Mouse (Mus musculus): ENCODE data around the gene Naglu. TPM values are rescaled to one million over a fixed set of nuclear protein-coding genes. Genes with fewer than 3 reads are reported as not detected.

The Naglu gene
- polyA plus RNA-seq, 1 experiment from 2014 or later, result 9.5 TPM

DNA sequence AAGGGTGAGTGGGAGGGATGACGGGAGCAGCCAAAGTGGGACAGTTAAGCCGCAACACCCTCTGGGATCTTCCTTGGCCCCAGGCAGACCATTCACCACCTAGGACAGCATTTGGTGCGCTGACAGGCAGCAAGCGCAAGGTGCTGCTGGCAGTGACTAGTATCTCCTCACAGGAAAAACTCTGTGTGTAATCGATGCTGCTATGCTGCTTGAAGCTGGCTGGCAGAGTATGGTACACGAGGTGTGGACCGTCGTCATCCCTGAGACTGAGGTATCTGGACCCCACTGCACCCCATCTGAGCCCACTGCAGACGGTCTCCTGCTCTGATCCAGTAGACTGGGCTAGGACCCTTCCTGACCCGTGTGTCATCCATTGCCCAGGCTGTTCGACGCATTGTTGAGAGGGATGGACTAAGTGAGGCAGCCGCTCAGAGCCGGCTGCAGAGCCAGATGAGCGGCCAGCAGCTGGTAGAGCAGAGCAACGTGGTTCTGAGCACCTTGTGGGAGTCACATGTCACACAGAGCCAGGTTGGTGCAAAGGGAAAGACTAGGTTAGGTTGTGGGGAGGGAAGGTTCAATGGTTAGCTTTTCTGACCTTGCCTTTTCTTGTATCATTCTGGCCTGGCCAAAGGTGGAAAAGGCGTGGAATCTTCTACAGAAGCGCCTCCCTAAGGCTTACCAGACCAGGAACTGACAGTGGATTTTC is 16.0 kb downstream of the Naglu start:
- H3K4me2 ChIP-seq (replicated peaks), result 0 out of 2 replicates have a peak overlapping the region, but pooled peaks have one; percentile 96
- H3K27me3 ChIP-seq, result peaks cover 9% of the 10 kb centered on the region
- peaks cover 34% of the 10 kb centered on the region for H3K4me1 ChIP-seq
- peaks cover 38% of the 10 kb centered on the region for H3K36me3 ChIP-seq
- H3K9ac ChIP-seq, result no peak overlapping the region; the same call in 1 of the 2 replicates
- 91% methylated on average over 18 of the region's 18 CpGs for WGBS
- H3K4me3 ChIP-seq, result no peak overlapping the region
- H3K9me3 ChIP-seq, result no peaks in the 10 kb centered on the region
- H3K27ac ChIP-seq, result 0 out of 2 replicates have a peak overlapping the region, but pooled peaks have one; percentile 80
- ATAC-seq (ENCODE audit: insufficient number of reproducible peaks, insufficient read depth, low FRiP score, low TSS enrichment), result no peak

DNA sequence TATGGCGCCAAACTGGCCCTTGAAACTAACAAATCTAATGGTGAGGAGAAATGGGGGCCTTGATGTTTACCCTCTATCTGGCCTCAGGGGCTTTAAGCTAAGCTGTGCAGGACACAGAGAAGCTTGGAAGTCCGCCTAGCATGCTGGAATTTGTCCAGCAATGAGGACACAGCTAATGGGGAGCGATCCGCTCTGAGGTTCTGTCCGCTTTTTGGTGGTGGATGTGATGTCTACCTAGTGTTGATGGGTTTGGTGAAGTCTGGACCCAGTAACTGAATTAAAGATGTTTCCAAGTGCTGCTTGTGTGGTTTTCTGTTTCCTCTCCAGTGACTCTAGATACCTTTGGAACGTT is 16.5 kb downstream of the Naglu start:
- peaks cover 34% of the 10 kb centered on the region for H3K4me1 ChIP-seq
- H3K4me2 ChIP-seq (replicated peaks), result peak overlapping the region; percentile 96
- no peaks in the 10 kb centered on the region for H3K9me3 ChIP-seq
- 80% methylated on average over 6 of the region's 6 CpGs for WGBS
- ATAC-seq (ENCODE audit: insufficient number of reproducible peaks, insufficient read depth, low FRiP score, low TSS enrichment), result no peak
- peak overlapping the region; percentile 92 for H3K4me3 ChIP-seq
- H3K36me3 ChIP-seq, result peaks cover 44% of the 10 kb centered on the region
- H3K27me3 ChIP-seq, result peaks cover 4% of the 10 kb centered on the region
- H3K27ac ChIP-seq, result peak overlapping the region; percentile 80
- H3K9ac ChIP-seq, result peak overlapping the region; percentile 84

DNA sequence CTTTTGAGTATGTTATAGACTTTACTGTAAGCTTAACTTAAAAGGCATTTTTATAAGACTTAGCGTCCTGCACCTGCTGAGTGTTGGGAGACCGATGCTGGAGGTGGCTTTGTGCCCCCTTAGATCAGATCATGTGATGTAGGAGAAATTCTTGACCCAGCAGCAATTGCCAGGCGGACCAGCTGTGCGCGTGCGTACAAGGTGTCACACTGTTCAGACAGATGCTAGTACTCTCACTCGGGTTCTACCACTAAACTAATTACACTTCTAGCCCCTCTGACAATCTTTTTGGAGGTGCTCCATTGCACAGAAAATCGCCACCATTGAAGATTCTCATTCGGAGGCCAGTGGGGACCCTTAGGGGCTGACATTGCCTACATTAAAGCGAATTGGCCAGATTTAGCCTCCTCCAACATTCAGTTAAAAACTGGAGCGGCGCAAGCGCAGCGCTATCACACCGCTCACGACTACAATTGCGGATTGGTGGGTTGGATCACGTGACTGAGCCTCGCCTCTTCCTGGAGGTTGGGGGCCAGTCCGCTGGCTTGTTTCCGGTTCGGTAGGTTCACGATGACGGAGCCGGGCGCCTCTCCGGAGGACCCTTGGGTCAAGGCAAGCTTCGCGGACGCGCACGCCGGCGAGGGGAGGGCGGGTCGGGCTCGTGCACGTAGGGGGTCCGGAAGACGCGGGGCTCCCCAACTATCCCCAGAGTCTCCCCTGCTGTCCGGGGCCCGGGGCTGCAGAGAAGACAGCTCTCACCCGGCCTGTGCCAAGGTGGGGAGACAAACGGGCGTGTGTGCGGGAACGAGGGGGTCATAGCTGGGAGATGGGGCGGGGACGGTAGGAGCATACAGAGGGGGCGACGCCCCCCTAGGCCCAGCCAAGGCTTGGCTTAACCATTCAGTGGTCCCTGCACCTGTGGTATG is 17.2 kb downstream of the Naglu start, which contains the start of gene Mlx:
Gene Mlx (plus strand): TSS at position 522 of the 926 bp plus-strand sequence.
- Histone ChIP-seq H3K4me3 (peak within 1 kb of the TSS; percentile 92), H3K9ac (peak within 1 kb of the TSS; percentile 84), H3K36me3 (peaks cover 51% of the 10 kb centered on the region), H3K9me3 (no peaks in the 10 kb centered on the region), H3K27ac (peak within 1 kb of the TSS; percentile 80), H3K4me1 (peaks cover 34% of the 10 kb centered on the region), H3K4me2 (replicated peaks) (peak within 1 kb of the TSS; percentile 96), H3K27me3 (no peaks in the 10 kb centered on the region)
- WGBS, result 2% methylated on average over 47 of the region's 52 CpGs
- ATAC-seq (ENCODE audit: insufficient number of reproducible peaks, insufficient read depth, low FRiP score, low TSS enrichment), result peak; percentile 71

DNA sequence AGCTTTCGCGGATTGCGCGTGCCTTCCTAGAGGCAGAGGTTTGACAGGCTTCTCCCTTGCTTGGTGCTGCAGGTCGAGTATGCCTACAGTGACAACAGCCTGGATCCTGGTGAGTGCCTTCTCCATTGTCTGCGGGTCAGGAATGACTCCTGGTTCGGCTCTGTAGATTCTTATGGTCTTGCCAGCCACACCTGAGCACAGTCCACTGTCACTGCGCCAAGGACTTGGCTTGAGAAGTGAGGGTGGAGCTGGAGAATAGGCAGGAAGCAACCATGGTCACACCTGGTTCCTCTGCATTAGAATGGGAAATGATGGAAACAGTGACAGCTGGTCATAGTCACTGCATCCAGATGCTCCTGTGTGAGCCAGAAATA is 17.9 kb downstream of the Naglu start:
- peak overlapping the region; percentile 84 for H3K9ac ChIP-seq
- H3K36me3 ChIP-seq, result peaks cover 57% of the 10 kb centered on the region
- H3K9me3 ChIP-seq, result no peaks in the 10 kb centered on the region
- ATAC-seq (ENCODE audit: insufficient number of reproducible peaks, insufficient read depth, low FRiP score, low TSS enrichment), result no peak
- H3K27ac ChIP-seq, result peak overlapping the region; percentile 80
- WGBS, result 9% methylated on average over 8 of the region's 8 CpGs
- H3K27me3 ChIP-seq, result no peaks in the 10 kb centered on the region
- H3K4me1 ChIP-seq, result peaks cover 34% of the 10 kb centered on the region
- peak overlapping the region; percentile 96 for H3K4me2 ChIP-seq (replicated peaks)
- H3K4me3 ChIP-seq, result peak overlapping the region; percentile 92

DNA sequence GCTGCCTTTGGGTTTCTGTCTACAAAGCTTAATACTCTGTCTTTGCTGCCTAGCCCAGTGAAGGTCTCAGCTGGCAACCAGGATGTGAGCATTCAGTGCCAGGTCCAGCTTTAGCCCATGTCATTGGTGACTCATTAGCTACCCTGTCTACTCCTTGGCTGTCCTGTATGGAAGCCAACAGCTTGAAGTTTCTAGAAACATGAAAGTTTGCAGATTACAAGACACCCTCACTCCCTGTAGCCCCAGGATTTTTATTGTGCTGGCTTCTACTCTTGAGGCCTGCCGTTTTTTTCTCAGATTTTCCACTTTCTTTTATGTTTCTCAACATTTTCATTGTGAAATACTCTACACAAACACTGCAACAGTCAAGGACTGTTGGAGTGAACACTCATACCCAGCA is 20.1 kb downstream of the Naglu start:
- H3K4me2 ChIP-seq (replicated peaks), result no peak overlapping the region
- H3K36me3 ChIP-seq, result peaks cover 62% of the 10 kb centered on the region
- H3K4me3 ChIP-seq, result no peak overlapping the region
- ATAC-seq (ENCODE audit: insufficient number of reproducible peaks, insufficient read depth, low FRiP score, low TSS enrichment), result no peak
- WGBS, result 91% methylated on average over 1 of the region's 1 CpGs
- no peak overlapping the region for H3K9ac ChIP-seq
- H3K4me1 ChIP-seq, result peaks cover 29% of the 10 kb centered on the region
- H3K27ac ChIP-seq, result no peak overlapping the region
- no peaks in the 10 kb centered on the region for H3K27me3 ChIP-seq
- H3K9me3 ChIP-seq, result no peaks in the 10 kb centered on the region

DNA sequence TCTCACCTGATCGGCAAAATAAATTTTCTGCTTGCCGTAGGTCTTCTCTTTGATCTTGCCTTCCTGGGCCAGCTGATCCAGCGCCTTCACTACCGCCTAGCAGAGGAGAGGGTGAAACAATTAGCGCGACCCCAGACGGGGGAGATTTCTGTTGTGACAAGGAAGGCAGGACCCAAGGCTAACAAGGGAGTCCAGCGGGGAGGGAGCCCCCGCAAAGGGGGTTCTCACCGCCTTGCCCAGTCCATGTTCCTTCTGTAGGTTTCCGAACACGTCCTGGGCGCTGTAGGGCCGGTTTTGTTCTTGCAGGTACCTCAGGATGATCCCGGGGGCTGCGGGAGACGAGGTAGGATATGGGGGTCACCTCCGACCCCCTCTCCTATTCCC is 25.1 kb downstream of the Naglu start:
- Histone ChIP-seq H3K4me2 (replicated peaks) (peak overlapping the region; percentile 87), H3K27ac (peak overlapping the region; percentile 69; the same call in 1 of the 2 replicates), H3K4me3 (peak overlapping the region; percentile 72), H3K9ac (peak overlapping the region; percentile 71), H3K27me3 (no peaks in the 10 kb centered on the region), H3K36me3 (peaks cover 71% of the 10 kb centered on the region), H3K9me3 (no peaks in the 10 kb centered on the region), H3K4me1 (0 out of 2 replicates have a peak, but pooled peaks cover 8% of the 10 kb centered on the region)
- peak; percentile 13; the same call in 1 of the 2 replicates for ATAC-seq (ENCODE audit: insufficient number of reproducible peaks, insufficient read depth, low FRiP score, low TSS enrichment)
- 0% methylated on average over 18 of the region's 18 CpGs for WGBS

DNA sequence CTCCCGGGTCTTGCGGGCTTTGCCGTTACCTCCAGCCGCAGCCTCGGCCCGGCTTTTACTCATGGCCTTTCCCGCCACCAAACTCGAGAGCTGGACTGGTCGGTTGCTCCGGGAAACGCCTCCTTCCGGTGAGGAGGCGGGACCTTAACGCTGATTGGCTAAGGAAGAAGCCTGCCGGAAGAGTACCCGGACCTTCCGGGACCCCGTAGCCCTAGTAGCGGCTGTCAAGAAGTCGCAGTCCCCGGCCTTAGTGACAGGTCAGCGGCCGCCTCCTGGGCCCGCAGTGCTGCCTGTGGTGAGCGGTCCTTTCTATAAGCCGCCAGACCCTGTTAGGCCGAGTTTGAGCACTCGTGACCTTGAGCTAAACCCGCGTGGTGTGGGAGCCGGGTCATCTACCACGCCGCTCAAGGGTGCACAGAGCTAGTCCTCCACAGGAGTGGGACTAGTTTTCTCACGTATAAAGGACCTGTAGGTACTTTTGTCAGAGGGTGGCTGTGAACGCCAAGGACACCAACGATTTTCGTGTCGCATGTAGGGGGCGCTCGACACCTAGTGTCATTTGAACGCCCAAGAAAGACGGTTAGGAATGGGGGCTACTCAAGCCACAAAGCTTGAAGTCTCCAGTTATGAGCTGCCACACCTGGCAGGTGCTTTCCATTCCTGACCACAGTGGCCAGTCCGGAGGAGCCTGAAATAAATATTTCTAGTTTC is 25.7 kb downstream of the Naglu start, which contains the start of gene Psmc3ip:
Gene Psmc3ip (minus strand): TSS at position 123 of the 711 bp plus-strand sequence.
- ATAC-seq (ENCODE audit: insufficient number of reproducible peaks, insufficient read depth, low FRiP score, low TSS enrichment), result peak; percentile 81
- H3K4me2 ChIP-seq (replicated peaks), result peak within 1 kb of the TSS; percentile 87
- WGBS, result under 1% methylated on average over 43 of the region's 43 CpGs
- 0 out of 2 replicates have a peak, but pooled peaks cover 8% of the 10 kb centered on the region for H3K4me1 ChIP-seq
- H3K36me3 ChIP-seq, result peaks cover 71% of the 10 kb centered on the region
- peak within 1 kb of the TSS; percentile 69 for H3K27ac ChIP-seq
- H3K4me3 ChIP-seq, result peak within 1 kb of the TSS; percentile 72
- no peaks in the 10 kb centered on the region for H3K27me3 ChIP-seq
- H3K9ac ChIP-seq, result peak within 1 kb of the TSS; percentile 71
- no peaks in the 10 kb centered on the region for H3K9me3 ChIP-seq

DNA sequence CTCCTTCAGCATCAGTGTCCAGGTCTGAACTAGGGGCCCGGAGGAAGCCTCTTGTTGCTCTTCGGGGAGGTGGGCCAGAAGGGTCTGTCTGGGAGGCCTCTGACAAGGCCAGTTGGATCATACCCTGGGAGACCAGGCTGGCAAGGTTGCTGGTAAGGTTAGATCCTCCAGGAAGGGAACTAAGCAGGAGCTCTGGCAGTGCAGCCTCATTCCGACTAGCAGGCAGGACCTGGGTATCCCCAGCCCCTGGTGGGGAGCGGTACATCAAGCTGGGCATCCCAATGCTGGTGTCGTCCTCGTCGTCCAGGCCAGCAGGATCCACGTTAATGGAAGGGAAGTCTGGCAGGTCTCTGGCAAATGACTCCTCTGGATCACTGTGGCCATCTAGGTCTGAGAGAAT is 28.4 kb downstream of the Naglu start:
- no peak overlapping the region for H3K9ac ChIP-seq
- no peaks in the 10 kb centered on the region for H3K9me3 ChIP-seq
- no peak overlapping the region for H3K4me2 ChIP-seq (replicated peaks)
- no peaks in the 10 kb centered on the region for H3K27me3 ChIP-seq
- H3K27ac ChIP-seq, result no peak overlapping the region
- 0 out of 2 replicates have a peak, but pooled peaks cover 8% of the 10 kb centered on the region for H3K4me1 ChIP-seq
- no peak overlapping the region for H3K4me3 ChIP-seq
- no peak for ATAC-seq (ENCODE audit: insufficient number of reproducible peaks, insufficient read depth, low FRiP score, low TSS enrichment)
- peaks cover 68% of the 10 kb centered on the region for H3K36me3 ChIP-seq
- 84% methylated on average over 8 of the region's 8 CpGs for WGBS

DNA sequence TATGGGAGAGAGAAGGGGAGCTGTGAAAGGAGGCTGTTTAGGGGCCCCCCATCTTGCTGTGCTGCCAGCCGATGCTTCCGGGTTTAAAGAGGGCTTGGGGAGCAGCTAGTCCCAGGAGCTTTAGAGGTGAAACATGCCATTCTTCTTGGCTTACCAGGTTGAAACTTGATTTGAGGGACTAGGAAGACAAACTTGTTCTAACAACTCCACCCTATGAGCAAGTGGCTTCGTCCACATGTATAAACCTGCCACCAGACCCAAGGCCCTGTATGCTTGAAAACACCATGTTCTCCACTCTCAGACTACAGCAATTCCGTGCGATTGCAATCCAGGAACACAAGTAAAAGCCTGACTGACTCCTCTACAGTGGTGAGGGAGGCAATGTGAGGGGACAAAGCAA is 33.2 kb downstream of the Naglu start:
- Histone ChIP-seq H3K4me2 (replicated peaks) (no peak overlapping the region), H3K36me3 (peaks cover 54% of the 10 kb centered on the region), H3K4me3 (no peak overlapping the region), H3K4me1 (no peaks in the 10 kb centered on the region), H3K27ac (peak overlapping the region; percentile 19; the same call in 1 of the 2 replicates), H3K9me3 (no peaks in the 10 kb centered on the region), H3K27me3 (no peaks in the 10 kb centered on the region), H3K9ac (no peak overlapping the region)
- no peak for ATAC-seq (ENCODE audit: insufficient number of reproducible peaks, insufficient read depth, low FRiP score, low TSS enrichment)
- WGBS, result 85% methylated on average over 5 of the region's 5 CpGs

DNA sequence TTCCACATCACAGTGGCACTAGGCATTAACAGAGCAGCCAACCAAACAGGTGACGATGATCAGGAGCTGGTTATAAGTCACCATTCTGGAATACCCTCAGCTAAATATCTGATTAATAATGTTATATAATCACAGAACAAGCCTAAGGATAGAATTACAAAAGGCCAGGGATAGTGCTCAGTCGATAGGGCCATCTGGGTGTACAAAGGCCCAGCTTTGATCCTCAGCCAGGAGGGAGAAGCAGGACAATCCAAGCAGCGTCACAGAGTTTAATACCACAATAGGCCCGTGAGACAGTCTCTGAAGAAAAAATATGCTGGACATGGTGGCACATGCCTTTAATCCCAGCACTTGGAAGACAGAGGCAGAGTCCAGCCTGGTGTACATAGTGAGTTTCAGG is 39.5 kb downstream of the Naglu start:
- Histone ChIP-seq H3K4me2 (replicated peaks) (no peak overlapping the region), H3K9ac (no peak overlapping the region), H3K27me3 (no peaks in the 10 kb centered on the region), H3K4me1 (no peaks in the 10 kb centered on the region), H3K9me3 (no peaks in the 10 kb centered on the region), H3K36me3 (peaks cover 4% of the 10 kb centered on the region; the same call in 1 of the 2 replicates), H3K4me3 (no peak overlapping the region), H3K27ac (no peak overlapping the region)
- ATAC-seq (ENCODE audit: insufficient number of reproducible peaks, insufficient read depth, low FRiP score, low TSS enrichment), result no peak
- WGBS, result 85% methylated on average over 4 of the region's 4 CpGs

DNA sequence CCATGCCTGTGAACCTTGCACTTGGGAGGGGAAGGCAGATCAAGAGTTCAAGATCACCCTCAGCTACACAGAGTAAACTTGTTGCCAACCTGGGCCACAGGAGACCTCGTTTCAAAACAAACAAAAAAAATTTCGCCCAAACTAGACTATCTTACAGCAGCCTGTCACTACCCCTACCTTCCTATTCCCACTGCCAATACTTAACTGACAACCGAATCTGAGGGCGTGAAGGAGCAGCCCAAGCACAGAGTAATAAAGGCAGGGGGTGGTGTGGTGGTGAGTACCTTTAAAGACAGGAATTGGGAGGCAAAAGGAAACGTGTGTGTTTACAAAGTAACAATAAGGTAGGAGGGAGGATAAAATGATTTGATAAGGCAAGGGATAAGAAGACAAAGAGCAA is 40.9 kb downstream of the Naglu start:
- no peaks in the 10 kb centered on the region for H3K9me3 ChIP-seq
- H3K27ac ChIP-seq, result no peak overlapping the region
- H3K4me2 ChIP-seq (replicated peaks), result no peak overlapping the region
- H3K4me1 ChIP-seq, result no peaks in the 10 kb centered on the region
- no peak overlapping the region for H3K9ac ChIP-seq
- no peaks in the 10 kb centered on the region for H3K27me3 ChIP-seq
- H3K4me3 ChIP-seq, result no peak overlapping the region
- 69% methylated on average over 5 of the region's 5 CpGs for WGBS
- peaks cover 4% of the 10 kb centered on the region; the same call in 1 of the 2 replicates for H3K36me3 ChIP-seq
- no peak for ATAC-seq (ENCODE audit: insufficient number of reproducible peaks, insufficient read depth, low FRiP score, low TSS enrichment)

Data from embryonic facial prominence, embryonic 12.5 days (tissue).